Mouse (Mus musculus): Measurements from ENCODE around the gene Rasa3. TPM values are rescaled to one million over a fixed set of nuclear protein-coding genes. Genes with fewer than 3 reads are reported as not detected.

The Rasa3 gene
- total and polyA plus RNA-seq, 2 experiments from 2014 or later, result 13.2 to 29.9 TPM

DNA sequence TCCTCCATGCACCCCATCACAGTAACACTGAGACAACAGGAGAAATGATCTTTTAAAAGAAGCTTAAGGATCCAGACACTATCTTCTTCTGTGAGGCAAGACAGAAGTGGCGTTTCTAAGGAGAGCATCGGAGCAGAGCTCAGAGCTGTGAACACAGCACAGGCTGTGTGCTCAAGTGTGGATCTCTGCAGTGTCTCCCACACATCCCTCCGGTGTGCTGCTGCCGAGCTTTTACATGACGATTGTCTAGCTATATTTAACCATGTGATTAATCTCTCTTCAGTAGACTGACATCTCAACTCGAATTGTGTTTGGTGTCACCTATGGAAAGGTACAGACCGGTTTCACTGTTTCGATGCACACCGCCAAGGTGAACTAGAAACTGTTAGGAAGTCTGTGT, 157.9 kb downstream of the Rasa3 start:
- Histone ChIP-seq H3K4me3 (ENCODE audit: low read depth, low read length) (no peak overlapping the region), H3K27me3 (ENCODE audit: control insufficient read depth, insufficient read depth, low read length) (no peaks in the 10 kb centered on the region), H3K36me3 (replicated peaks; ENCODE audit: control insufficient read depth, insufficient read depth, low read length) (no peaks in the 10 kb centered on the region), H3K27ac (ENCODE audit: low read depth) (no peak overlapping the region), H3K9ac (replicated peaks; ENCODE audit: low read depth, low read length) (no peak overlapping the region), H3K4me1 (ENCODE audit: control insufficient read depth, insufficient read depth) (peaks cover 46% of the 10 kb centered on the region), H3K9me3 (replicated peaks; ENCODE audit: control insufficient read depth, low read length) (no peaks in the 10 kb centered on the region), H3K4me2 (ENCODE audit: low read depth, low read length) (no peak overlapping the region)
- DNase-seq (ENCODE audit: low spot score), result no peak
- WGBS, result 32% methylated on average over 9 of the region's 9 CpGs
- no peak for ATAC-seq (ENCODE audit: insufficient read depth, low read depth)
- no peak for TF ChIP-seq CTCF (IDR thresholded peaks at IDR 0.05; ENCODE audit: low read depth)
- TF ChIP-seq EP300 (IDR thresholded peaks at IDR 0.05; ENCODE audit: low read depth), result no peak

DNA sequence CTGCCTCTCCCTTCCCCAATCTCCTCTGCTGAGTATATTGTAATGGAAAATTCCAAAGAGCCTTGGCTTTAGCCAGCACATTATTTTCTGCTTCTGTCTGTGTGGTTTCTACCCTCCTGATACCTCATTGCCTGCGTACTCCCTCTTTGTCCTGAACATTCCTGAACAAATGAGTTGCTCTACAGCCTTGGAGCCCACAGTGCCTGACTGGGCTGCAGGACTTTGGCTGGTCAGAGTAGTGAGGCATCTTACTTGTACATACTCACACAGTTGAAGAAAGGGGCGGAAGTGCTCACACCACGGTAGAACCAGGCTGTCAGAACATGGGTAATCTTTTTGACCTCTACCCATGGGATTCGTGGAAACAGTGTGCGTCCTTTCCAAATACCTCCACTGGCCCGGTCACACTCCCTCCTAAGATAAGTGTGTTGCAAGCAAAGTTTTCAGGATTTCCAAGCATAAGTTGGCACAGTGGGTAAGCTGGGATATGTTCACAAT, 160.1 kb downstream of the Rasa3 start:
- H3K36me3 ChIP-seq (replicated peaks; ENCODE audit: control insufficient read depth, insufficient read depth, low read length), result no peaks in the 10 kb centered on the region
- no peaks in the 10 kb centered on the region for H3K27me3 ChIP-seq (ENCODE audit: control insufficient read depth, insufficient read depth, low read length)
- WGBS, result 45% methylated on average over 6 of the region's 6 CpGs
- TF ChIP-seq EP300 (IDR thresholded peaks at IDR 0.05; ENCODE audit: low read depth) (no peak), CTCF (IDR thresholded peaks at IDR 0.05; ENCODE audit: low read depth) (no peak)
- H3K4me1 ChIP-seq (ENCODE audit: control insufficient read depth, insufficient read depth), result peaks cover 38% of the 10 kb centered on the region
- no peaks in the 10 kb centered on the region for H3K9me3 ChIP-seq (replicated peaks; ENCODE audit: control insufficient read depth, low read length)
- no peak overlapping the region for H3K4me2 ChIP-seq (ENCODE audit: low read depth, low read length)
- ATAC-seq (ENCODE audit: insufficient read depth, low read depth), result peak; percentile 28; the same call in 1 of the 2 replicates
- DNase-seq (ENCODE audit: low spot score), result no peak
- H3K4me3 ChIP-seq (ENCODE audit: low read depth, low read length), result no peak overlapping the region
- H3K27ac ChIP-seq (ENCODE audit: low read depth), result peak overlapping the region; percentile 56
- H3K9ac ChIP-seq (replicated peaks; ENCODE audit: low read depth, low read length), result no peak overlapping the region

Other genes with a start within 250 kb of the Rasa3 start
- gene Tmem255b, start 242.4 kb downstream of the Rasa3 start, total RNA-seq (2014; rRNA removed; ENCODE audit: low replicate concordance), result 3.1 and 8.9 TPM in 2 replicates
- gene Tmem255b, start 242.4 kb downstream of the Rasa3 start, polyA plus RNA-seq (2015; fragmentation: Nextera tagmentation; extraction: Ambion mirVana), result 3.3 and 3.6 TPM in 2 replicates
- 275 and 304 TPM in 2 replicates for gene Gas6, start 183.1 kb downstream of the Rasa3 start, total RNA-seq (2014; rRNA removed; ENCODE audit: low replicate concordance)
- gene Gas6, start 183.1 kb downstream of the Rasa3 start, polyA plus RNA-seq (2015; fragmentation: Nextera tagmentation; extraction: Ambion mirVana), result 175 and 179 TPM in 2 replicates
- gene 1700029H14Rik, start 115.1 kb downstream of the Rasa3 start, total RNA-seq (2014; rRNA removed; ENCODE audit: low replicate concordance), result not detected in 2 replicates
- gene 1700029H14Rik, start 115.1 kb downstream of the Rasa3 start, polyA plus RNA-seq (2015; fragmentation: Nextera tagmentation; extraction: Ambion mirVana), result not detected in 2 replicates
- gene Cfap97d2, start 28.3 kb upstream of the Rasa3 start, total RNA-seq (2014; rRNA removed; ENCODE audit: low replicate concordance), result not detected in 2 replicates
- gene Cfap97d2, start 28.3 kb upstream of the Rasa3 start, polyA plus RNA-seq (2015; fragmentation: Nextera tagmentation; extraction: Ambion mirVana), result 0.10 TPM in 1 of 2 replicates, not detected in the other
- 80.9 and 89.3 TPM in 2 replicates for gene Cdc16, start 80.1 kb upstream of the Rasa3 start, total RNA-seq (2014; rRNA removed; ENCODE audit: low replicate concordance)
- 52.0 and 53.1 TPM in 2 replicates for gene Cdc16, start 80.1 kb upstream of the Rasa3 start, polyA plus RNA-seq (2015; fragmentation: Nextera tagmentation; extraction: Ambion mirVana)
- 5.8 and 6.4 TPM in 2 replicates for gene Upf3a, start 108.0 kb upstream of the Rasa3 start, total RNA-seq (2014; rRNA removed; ENCODE audit: low replicate concordance)
- gene Upf3a, start 108.0 kb upstream of the Rasa3 start, polyA plus RNA-seq (2015; fragmentation: Nextera tagmentation; extraction: Ambion mirVana), result 19.6 and 19.7 TPM in 2 replicates
- gene AF366264, start 160.8 kb upstream of the Rasa3 start, total RNA-seq (2014; rRNA removed; ENCODE audit: low replicate concordance), result not detected in 2 replicates
- gene AF366264, start 160.8 kb upstream of the Rasa3 start, polyA plus RNA-seq (2015; fragmentation: Nextera tagmentation; extraction: Ambion mirVana), result not detected in 2 replicates
- 5.2 and 10.1 TPM in 2 replicates for gene Champ1, start 192.0 kb upstream of the Rasa3 start, total RNA-seq (2014; rRNA removed; ENCODE audit: low replicate concordance)
- 5.8 and 6.0 TPM in 2 replicates for gene Champ1, start 192.0 kb upstream of the Rasa3 start, polyA plus RNA-seq (2015; fragmentation: Nextera tagmentation; extraction: Ambion mirVana)
- gene Coprs, start 212.7 kb upstream of the Rasa3 start, total RNA-seq (2014; rRNA removed; ENCODE audit: low replicate concordance), result 13.2 and 49.1 TPM in 2 replicates
- gene Coprs, start 212.7 kb upstream of the Rasa3 start, polyA plus RNA-seq (2015; fragmentation: Nextera tagmentation; extraction: Ambion mirVana), result 41.4 and 44.6 TPM in 2 replicates

Measured in heart, postnatal 0 days (tissue).